Mouse (Mus musculus) gastrocnemius, postnatal 25 days (tissue): ENCODE data around the gene Snx22. TPM values are rescaled to one million over a fixed set of nuclear protein-coding genes. Genes with fewer than 3 reads are reported as not detected.
A peak's percentile ranks its signal among the peaks of the same experiment; 100 is the strongest.

ENCODE experiments used
- DNase-seq: peaks from one replicate; pipeline ENCODE4 v3.0.0; 2022
- long read RNA-seq, 2 experiments: library from polyadenylated mRNA; stranded (forward); transcript quantifications; one replicate each; pipeline ENCODE4 v2.0.0; 2021
- total RNA-seq, 2 experiments: library from RNA; stranded (reverse); gene quantifications; 1 replicate in 1 of 2; 2 replicates in 1 of 2; pipeline ENCODE4 v1.2.3; 2021

The Snx22 gene
- total RNA-seq: under 1 TPM; 0.18 to 0.21 TPM
- long read RNA-seq, experiment 1: 0 reads
- long read RNA-seq, experiment 2, partial matches to known transcripts: 0 of 1 reads
- long read RNA-seq, experiment 2, other reads (novel, unspliced or antisense): 1 of 1 reads

DNA sequence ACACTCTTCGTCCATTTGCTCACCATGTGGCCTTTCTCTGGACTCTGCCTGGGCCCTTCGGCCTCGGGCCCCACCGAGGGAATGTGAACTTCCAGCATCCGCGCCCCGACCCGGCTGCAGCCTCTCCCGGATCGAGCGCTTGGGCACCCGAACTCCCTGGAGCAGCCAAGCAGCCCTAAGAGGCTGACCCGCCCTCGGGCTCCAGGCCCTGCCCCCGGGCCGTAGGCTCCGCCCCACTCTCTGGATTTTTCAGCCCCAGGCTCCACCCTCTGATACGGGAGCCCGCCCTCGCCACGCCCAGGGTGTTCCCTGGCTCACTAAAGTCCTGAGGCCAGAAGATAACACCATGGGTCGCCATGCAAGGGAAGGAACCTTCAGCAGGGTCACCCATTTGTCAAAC is at the start of gene Snx22:
Gene Snx22, minus strand, starts transcription at position 137 of the 400 bp plus-strand sequence.
- DNase-seq: peak; percentile 79

DNA sequence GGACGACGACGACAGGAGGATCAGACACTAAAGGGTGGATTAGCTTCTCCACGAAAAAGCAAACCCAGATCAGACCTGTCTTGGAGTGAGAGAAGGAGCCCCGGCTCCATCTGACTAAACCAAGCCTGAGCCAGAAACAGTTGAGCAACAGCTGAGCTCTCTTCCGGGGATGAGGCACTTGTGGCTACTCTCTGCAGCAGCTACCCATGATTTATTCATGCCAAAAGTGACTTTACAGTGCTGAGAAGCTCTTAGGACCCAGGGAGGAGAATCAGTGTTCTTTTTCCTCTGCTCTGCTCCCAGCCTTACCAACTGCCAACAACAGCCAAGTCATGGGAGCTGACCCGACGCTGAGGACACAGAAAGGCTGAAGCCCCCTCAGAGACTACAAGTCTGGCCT is 47.4 kb upstream of the Snx22 start:
- DNase-seq: peak; percentile 53

DNA sequence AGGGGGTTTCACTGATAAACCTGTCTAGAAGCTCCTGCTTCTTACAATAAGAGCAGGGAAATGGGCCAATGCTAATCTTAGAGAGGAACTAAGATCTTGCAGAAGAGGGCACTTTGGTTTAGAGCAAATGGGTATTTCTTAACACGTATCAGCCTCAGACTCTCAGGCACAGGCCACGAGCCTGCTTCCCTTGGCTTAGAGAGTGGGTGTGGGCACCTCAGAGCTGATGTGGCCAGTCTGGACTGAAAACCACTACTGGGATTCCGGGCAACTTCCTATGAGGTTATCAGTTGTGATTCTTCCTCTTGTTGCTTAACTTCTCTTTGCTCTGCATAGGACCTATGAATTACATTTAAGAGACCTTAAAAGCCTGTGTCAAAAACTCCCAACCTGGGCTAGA is 44.8 kb upstream of the Snx22 start:
- no peak for DNase-seq

DNA sequence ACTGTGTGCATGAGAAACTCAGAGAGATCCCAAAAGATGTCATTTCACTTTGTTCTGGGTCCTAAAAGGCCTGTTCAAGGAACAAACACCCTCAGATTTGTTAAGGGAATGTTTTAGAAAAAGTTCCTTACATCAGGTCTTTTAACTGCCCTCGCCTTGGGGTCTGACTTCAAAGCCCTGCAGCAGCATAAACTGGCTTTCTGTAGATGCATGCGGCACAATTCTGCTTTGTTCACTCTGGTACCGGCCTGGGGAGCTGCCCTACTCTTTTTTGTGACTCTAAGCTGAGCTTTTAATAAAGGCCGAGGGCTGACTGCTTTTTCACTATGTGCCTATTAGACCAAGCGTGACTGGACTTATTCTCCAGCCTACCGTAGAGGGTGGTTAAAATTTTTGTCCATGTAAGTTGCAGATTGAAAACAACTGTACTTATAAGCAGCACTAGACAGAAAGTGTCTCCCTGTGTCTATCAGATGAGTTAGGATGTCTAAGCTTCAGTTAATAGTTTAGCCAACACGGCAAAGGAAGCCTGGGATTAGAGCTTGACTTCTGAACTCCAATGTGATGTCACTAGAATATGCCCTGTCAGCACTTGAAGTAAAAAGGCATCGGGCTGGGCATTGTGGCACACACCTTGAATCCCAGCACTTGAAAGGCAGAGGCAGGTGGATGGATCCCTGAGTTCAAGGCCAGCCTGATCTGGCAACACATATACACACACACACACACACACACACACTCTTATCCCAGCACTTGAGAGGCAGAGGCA is 41.3 kb upstream of the Snx22 start:
- no peak for DNase-seq

DNA sequence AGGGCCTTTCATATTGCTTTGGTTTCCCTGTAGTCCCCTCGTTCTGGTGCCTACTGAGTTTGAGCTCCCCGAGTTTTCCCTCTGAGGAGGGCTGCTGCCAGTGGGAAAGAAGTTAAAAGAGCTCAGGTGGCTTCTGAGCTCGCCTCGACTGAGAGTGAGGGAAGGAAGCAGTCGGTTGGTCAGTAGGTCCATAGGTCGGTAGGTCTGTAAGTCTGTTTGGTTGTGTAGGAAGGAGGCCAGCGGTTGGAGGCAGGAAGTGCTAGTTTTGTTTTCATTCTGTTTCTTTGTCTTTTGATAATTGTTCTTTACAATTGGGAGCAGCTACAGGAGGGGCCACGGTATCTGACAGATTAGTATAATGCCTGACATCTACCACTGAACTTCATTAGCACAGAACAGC is 40.6 kb upstream of the Snx22 start:
- DNase-seq: no peak

DNA sequence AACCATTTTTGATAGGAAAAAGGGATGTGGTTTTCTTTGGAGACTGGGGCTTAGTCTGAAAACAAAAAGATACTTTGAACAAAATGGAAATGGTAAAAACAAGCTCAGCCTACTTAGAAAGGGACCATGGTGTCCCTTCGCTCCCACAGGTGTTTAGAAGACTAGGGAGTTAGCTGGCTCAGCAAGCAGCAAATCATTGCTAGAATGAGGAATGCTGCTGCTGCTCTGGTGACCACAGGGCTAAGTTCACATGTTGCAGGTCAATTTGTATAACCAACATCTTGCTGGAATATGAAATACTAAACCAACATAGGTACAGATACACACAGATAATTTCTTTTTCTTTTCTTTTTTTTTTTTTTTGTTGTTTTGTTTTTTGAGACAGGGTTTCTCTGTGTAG is 40.1 kb upstream of the Snx22 start:
- no peak for DNase-seq

DNA sequence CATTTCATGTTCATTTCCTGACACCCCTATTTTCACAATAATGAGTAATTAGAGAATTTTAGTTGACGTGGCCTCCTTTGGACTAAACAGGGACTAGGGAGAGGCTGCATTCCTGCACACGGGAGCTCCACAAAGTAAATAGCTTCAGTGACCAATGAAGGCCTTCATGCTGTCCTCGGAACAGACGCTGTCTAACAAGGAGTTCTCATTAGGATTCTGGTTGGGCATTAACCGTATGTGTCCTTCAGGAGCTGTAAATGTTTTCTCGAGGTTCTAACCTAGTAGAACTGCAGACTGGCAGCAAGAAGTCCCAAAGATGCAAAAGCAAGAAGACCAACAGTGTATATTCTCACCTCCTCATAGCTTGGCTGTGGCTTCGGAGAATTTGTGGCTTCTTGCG is 35.6 kb upstream of the Snx22 start:
- DNase-seq: no peak

DNA sequence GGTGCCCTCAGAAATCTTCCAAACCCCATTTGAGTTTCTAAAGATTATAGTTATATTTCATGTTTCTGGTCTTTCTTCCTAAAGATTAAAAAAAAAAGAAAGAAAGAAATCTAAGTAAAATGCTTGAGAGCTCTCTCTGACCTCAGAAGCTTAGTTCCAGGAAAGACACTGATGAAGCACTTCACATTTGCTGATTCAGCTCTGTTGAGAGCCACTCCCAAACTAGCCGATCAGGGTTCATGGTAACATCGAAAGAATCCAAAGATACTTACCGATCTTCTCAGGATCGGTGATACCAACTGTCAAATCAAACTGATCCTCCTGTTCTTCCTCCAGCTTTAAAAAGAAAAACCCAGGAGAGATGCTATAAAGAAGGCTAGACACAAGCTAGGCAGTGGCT is 35.1 kb upstream of the Snx22 start:
- DNase-seq: no peak

DNA sequence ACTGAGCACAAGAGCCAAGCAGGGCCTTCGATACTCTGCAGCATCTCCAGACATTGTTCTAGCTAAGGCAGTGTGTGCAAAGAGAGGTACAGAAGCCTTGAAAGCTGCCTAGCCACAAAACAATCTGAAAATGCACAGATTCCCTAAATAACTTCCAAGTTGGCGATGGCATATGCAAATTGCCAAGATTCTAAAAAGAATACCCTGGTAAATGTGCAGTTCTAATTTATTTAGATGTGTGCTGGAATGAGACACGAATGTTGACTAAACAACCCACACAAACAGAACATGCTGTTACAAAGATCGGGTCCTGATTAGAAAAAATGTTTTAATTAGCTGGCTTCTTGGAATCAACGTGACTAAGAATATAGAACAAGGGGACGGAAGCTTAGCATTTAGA is 33.1 kb upstream of the Snx22 start:
- no peak for DNase-seq

DNA sequence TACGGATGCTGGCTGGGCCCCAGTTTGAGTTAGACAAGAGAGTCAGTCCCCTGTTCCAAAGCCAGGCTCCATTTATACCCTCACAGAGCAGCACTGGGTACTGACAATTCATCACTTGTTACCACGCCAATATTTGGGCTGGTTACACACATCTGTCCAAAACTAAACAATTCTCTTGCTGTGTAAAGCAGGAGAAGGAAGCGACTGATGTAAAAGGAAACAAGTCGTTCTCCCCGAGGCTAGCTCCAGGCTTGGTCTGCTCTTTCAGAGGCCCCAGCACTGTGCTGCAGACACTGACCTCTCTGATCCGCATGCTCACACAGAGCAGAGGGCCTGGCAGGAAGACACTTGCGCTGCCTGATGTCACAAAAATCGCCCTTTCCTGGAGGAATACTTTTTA is 32.1 kb upstream of the Snx22 start:
- no peak for DNase-seq

DNA sequence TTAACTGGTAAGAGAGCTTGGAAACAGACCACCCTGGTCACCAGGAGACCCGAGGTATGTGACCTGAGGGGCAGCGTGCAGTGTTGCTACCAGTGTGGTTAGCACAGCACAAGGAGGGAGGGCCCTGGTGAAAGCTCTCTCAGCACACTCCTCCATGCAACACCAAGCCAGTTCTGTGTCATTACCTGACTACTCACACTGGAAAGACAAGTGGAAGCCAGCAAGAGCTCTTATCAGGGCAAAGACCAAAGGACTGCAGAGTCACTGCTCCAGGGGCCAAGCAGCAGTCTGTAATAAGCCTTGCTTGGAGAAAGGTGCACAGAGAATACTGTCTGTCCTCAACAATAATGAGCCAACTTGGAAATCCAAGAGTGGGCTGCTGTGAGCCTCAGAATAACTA is 23.1 kb upstream of the Snx22 start:
- no peak for DNase-seq

DNA sequence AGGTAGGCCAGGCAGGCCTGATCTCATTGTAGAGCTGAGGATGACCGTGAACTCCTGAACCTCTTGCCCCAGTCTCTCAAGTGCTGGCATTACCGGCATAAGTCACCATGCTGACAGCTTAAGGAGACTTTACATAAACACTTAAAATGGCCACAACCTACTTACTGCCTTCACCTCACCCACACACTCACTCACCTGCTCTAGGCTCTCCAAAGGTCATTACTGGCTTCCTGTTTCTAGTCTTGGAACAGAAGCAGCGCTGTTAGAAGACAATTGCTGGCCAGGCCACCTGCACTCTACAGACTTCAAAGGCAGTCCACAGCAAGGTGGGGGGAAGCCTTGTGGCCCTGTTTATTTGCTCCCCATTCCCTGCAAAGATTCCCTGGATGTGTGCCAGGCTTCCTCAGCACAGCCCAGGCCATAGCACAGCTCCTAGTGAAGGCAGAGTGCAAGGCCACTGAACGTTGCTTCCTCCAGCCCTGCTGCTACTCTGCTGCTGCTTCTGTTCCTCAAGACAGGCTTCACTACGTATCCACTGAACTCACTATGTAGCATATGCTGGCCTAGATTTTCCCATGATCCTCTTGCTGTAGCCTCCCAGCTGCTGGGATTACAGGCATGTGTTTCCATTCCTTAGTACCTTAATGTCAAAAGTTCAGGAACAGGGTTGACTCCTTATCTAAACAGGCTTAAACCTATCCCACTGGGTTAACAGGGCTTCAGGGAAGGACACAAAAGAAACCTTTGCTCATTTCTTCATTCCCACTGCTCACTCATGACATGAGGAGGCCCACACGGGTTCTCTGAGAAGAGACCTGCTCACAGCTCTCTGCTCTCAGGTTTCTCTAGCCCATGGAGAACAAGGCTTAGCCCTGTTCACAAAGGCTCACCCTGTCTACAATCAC is 22.1 kb upstream of the Snx22 start:
- DNase-seq: no peak

DNA sequence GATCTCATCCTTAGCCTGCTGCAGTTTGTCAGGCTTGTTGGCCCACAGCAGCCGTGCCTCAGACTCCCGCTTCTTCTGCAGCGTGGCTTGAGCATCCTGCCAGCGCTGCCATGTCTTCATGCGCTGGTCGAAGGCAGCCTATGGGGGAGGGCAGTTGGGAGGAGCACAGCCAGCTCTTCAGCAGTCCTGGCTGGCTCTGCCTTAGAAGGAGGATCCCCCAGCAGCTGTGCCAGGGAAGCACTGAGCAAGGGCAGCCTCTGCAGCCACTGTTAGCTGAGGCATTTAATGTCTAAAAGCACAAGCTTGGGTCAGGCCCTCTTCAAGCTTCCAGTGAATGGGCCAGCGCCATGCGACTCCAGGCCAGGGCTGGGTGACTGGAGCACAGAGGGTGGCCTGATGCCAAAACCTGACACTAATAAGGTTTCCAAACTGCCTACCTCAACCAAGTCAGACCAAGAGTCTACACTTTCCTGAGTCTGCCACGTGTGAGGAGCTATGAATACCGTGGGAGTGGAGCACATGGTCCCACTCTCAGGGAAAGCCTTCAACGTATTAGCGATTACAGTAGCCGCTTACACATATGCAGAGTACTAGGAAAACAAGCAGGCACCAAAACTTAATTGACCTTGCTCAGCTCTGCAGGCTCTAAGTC is 21.2 kb upstream of the Snx22 start:
- DNase-seq: no peak

DNA sequence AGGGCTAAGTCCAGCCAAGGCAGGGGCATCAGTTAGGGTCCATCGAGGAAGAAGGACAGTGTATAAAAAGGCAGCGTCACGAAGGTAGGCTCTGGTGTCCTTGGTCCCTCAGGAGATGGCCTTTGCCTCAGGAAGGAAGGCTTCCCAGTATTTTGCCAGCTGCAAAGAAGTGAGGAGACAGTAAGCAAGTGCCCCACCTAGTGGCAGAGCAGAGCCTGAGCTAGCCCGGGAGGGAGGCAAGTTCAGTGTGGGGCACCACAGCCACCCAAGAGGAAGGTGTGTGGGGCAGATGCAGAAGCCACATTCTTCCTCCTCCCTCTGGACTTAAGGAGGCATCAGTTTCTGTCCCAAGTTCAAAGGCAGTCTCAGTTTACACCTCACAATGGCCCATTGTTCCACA is 18.9 kb upstream of the Snx22 start:
- DNase-seq: no peak

DNA sequence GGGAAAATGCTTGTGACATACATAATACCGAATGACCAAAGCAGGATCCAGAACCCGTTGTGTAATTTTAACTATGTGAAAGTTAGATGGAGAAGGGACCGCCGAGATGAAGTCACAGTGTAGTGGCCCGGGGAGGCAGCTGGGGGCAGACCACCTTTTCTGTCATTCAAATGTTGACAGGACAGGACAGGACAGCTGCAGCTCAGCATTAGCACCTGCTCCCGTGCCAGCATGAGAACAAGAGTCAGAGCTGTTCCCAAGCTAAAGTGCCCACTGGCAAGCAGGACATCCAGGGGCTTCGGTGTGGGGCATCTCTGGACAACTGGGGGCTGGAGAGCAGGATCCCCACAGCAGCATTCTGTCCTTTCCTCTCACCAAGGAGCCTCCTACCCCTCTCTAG is 17.5 kb upstream of the Snx22 start:
- no peak for DNase-seq

DNA sequence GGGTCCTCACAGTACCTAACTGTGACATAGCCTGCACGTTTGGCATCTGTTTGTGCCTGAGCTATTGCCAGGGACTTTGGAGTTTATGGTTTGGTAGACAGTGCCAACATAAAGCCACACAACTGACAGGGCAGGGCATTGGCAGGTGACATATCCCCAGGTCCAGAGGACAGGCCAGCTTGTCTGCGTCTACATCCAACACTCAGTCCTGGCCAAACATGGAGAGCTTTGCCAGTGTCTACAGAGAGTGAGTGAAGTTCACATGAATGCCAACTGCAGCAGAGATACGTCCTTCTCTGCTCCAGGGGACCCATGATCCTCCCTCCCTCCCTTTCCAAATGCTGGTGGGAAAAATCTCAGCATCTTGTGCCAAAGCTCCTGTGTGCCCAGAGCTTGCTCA is 14.7 kb upstream of the Snx22 start:
- DNase-seq: no peak

DNA sequence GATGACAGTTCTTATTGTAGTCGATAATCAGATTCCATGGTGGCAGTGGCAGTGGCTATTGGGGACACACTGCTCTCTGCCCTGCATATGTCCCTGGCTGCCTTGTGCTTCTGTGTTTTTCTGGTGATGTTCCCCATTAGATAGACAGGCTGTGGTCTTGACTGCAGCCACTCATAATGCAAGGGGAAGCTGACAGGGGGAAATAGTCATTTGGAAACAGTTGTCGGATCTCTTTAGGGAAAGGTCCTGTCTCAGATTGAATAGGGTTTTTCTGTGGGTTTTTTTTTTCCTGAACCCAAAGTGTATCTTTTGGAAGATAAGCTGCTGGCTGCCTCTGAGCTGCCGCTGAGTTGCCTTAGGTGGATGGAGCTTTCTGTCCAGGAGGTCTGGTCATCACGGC is 12.5 kb upstream of the Snx22 start:
- DNase-seq: no peak

DNA sequence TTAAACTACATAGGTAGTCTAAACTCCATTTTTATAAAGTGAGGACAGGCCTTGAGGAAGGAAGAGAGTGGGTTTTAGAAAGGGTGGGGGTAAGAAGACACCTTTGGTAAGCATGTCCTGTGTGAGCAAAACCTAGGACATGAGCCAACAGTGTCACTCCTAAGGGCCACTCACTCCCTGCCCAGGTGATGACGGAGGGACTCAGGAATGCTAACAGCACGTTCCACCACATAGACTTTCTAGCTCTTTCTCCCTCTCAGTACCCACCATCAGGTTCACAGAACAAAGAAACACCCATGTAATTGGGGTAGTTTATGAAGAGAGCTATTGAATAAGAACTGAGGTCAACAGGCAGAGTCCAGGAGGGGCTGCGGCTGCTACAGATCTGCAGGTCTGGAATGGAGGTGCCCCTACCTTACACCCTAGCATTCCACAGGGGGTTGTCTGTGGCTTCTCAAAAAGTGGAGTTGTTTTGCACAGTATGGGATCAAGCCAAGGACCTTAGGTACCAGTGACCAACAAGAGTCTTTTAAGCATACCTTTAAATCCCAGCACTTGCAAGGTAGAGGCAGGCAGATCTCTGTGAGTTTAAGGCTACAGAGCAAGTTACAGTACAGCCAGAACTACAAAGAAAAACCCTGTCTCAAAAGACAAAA is 11.4 kb upstream of the Snx22 start:
- no peak for DNase-seq

DNA sequence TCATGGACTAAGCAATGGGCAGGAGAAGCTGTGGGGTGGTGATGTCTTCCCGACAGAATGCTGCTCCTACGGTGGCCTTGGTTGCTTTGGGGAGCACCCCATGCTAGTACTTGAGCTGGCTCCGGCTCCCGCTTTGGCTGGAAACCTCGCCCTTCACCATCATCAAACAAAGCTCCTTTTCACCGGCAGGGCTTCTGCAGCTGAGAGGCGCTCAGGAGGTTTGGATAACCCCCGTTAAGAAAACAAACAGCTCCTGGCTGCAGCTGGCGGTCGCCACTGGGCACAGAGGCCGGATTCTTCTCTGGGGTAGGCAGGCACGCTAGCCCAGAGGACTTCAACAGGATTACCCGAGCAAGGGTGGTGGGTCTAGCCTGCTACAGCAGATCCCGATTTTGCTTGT is 9.0 kb upstream of the Snx22 start:
- DNase-seq: no peak

DNA sequence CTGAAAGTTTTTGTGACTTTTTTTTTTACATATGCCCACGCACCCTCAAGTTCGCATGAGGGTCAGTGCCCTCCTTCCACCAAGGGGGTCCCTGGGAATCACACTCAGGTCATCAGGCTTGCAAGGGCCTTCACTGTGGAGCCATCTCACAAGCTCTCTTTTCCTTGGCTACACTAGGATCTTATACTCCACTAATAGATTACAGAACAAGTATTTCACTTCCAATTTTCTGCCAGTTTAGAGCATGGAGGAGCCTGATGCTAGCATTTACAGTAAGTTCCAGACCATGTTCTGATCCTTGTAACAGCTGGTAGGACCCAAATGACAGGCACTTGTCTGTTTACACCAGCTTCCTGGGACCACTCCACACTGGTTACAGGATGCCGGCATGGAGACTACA is 8.6 kb upstream of the Snx22 start:
- no peak for DNase-seq

DNA sequence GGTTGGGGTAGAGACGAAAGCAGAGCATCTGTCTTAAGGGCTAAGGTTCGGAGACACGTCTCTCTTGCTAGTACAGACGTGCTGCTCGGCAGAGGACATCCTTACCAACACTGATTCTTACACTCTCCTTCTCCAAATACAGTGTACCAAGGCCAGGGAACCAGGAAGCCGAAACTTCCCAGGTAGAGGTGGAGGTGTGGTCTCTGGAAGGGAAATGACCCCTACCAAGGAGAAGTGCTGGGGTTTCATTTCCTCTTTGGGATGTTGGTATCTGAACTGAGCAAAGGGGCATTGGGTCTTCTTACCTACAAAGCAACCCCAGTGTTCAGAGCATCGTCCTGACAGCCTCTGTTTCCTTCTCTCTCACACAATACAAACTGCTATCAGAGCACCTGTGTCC is 3.2 kb upstream of the Snx22 start:
- no peak for DNase-seq

DNA sequence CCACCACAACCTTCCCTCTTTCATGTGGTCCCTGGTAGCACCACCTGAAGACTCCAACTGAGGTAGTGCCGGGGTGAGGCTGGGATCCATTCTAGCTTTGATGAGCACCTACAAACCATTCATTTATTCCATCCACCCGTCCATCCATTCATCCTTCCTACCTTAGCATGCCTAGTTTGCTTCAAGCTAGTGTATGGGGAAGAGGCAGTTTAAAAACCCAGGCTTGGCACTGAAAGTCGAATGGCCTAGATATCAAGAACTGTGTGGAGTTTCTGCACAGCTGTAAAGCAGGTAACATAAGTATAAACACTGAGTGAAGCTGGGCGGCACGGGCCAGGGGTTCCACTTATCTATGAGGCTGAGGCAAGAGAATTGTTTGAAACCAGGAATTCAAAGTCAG is 632 bp upstream of the Snx22 start:
- no peak for DNase-seq
